Mouse (Mus musculus): ENCODE data around the gene Ascc2. TPM values are rescaled to one million over a fixed set of nuclear protein-coding genes. Genes with fewer than 3 reads are reported as not detected.

Gene Ascc2
- polyA plus RNA-seq, 1 experiment from 2014 or later: 35.9 TPM

DNA sequence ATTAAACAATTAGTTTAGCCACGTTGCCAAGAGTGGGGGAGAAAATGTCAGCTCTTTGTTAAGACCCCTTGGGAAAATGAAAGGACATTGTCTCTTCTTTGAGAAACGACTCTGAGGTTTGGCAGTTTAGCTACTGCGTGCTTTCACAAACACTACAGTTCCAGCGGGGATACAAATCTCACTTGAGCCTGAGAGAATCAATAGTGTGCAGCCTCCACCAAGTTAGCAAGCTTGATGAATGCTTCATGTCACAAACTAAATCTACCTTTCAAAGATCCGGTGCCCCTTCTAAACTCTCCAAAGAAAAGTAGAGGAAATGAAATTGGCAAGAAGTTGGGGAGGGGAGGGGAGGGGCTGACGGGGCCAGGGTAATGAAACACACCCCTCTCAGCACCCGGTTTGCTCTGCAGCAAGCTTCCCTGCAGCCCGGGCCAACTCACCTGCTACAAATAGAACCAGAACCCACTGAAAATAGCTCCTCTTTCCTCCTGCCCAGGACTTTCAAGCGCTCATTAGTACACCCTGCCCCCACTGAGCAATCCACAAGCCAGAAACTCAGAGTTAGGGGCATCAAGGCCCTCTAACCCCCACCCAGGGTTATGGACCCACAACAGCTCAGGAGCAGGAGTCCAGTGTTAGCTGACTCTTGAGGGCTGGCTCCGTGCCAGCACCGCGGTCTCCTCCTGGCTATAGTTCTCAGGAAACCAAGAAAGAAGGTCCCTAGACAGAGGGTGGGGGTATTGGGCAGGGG, 34.7 kb upstream of the Ascc2 start:
- ATAC-seq (ENCODE audit: low read depth): peak; percentile 62

DNA sequence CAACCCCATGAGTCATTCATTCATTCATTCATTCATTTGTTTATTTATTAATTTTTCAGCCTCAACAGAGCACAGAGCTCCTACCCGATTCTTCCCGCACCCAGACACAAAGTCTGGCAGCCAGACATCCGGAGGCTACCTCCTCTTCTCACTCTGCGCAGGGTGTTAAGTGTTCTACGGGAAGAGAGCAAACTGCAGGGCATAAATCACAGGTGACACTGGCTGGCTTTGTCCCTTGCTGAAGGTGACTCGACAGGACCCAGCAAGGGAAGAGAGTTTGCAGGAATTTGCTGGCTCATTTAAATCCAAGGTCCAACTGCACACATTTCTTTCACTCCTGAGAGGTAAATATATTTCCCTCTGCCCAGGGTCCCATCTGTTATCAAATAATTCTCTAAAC, 33.1 kb upstream of the Ascc2 start:
- H3K27ac ChIP-seq (ENCODE audit: low read length): peak overlapping the region; percentile 8; the same call in 1 of the 2 replicates
- ATAC-seq (ENCODE audit: low read depth): no peak

More for the DNA sequence above, 34.7 kb upstream of the Ascc2 start:
- H3K9ac ChIP-seq (ENCODE audit: low read length): 0 out of 2 replicates have a peak overlapping the region, but pooled peaks have one; percentile 5
- WGBS: 23% methylated on average over 12 of the region's 12 CpGs
- H3K4me2 ChIP-seq (ENCODE audit: low read depth, low read length): peak overlapping the region; percentile 43
- peak overlapping the region; percentile 17; the same call in 1 of the 2 replicates for H3K4me3 ChIP-seq (ENCODE audit: low read length)
- H3K4me1 ChIP-seq (replicated peaks; ENCODE audit: control insufficient read depth, insufficient read depth, low read length): peaks cover 12% of the 10 kb centered on the region; the same call in 1 of the 2 replicates
- H3K27ac ChIP-seq (ENCODE audit: low read length): no peak overlapping the region
- no peaks in the 10 kb centered on the region for H3K36me3 ChIP-seq (ENCODE audit: control insufficient read depth, insufficient read depth, low read length)
- H3K27me3 ChIP-seq (ENCODE audit: control insufficient read depth, insufficient read depth, low read depth, low read length): no peaks in the 10 kb centered on the region
- H3K9me3 ChIP-seq (ENCODE audit: control insufficient read depth, low read length): no peaks in the 10 kb centered on the region

DNA sequence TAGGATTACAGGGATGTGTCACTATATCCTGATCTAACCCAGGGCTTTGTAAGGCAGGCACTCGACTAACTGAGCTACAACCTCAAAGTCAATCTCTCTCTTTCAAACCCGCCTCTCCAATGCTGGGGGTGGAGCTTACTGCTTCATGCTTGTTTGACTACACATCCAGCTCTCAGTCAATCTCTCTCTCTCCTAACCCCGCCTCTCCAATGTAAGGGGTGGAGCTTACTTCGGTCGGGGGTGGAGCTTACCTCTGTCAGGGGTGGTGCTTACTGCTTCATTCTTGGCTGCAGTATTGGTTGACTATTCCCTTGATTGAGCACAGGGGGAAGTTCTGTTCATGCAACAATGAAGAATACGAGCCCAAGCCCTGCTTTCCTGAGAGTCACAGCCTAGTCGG, 32.1 kb upstream of the Ascc2 start:
- Histone ChIP-seq H3K27ac (ENCODE audit: low read length) (no peak overlapping the region), H3K4me2 (ENCODE audit: low read depth, low read length) (no peak overlapping the region), H3K4me1 (replicated peaks; ENCODE audit: control insufficient read depth, insufficient read depth, low read length) (peaks cover 12% of the 10 kb centered on the region; the same call in 1 of the 2 replicates), H3K36me3 (ENCODE audit: control insufficient read depth, insufficient read depth, low read length) (no peaks in the 10 kb centered on the region), H3K4me3 (ENCODE audit: low read length) (no peak overlapping the region), H3K9me3 (ENCODE audit: control insufficient read depth, low read length) (no peaks in the 10 kb centered on the region), H3K9ac (ENCODE audit: low read length) (no peak overlapping the region), H3K27me3 (ENCODE audit: control insufficient read depth, insufficient read depth, low read depth, low read length) (no peaks in the 10 kb centered on the region)
- peak; percentile 47; the same call in 1 of the 2 replicates for ATAC-seq (ENCODE audit: low read depth)
- 43% methylated on average over 7 of the region's 7 CpGs for WGBS

More for the DNA sequence above, 33.1 kb upstream of the Ascc2 start:
- Histone ChIP-seq H3K36me3 (ENCODE audit: control insufficient read depth, insufficient read depth, low read length) (no peaks in the 10 kb centered on the region), H3K9me3 (ENCODE audit: control insufficient read depth, low read length) (no peaks in the 10 kb centered on the region), H3K4me2 (ENCODE audit: low read depth, low read length) (no peak overlapping the region), H3K4me3 (ENCODE audit: low read length) (no peak overlapping the region), H3K27me3 (ENCODE audit: control insufficient read depth, insufficient read depth, low read depth, low read length) (no peaks in the 10 kb centered on the region), H3K4me1 (replicated peaks; ENCODE audit: control insufficient read depth, insufficient read depth, low read length) (peaks cover 12% of the 10 kb centered on the region; the same call in 1 of the 2 replicates), H3K9ac (ENCODE audit: low read length) (no peak overlapping the region)
- 8% methylated on average over 6 of the region's 6 CpGs for WGBS

DNA sequence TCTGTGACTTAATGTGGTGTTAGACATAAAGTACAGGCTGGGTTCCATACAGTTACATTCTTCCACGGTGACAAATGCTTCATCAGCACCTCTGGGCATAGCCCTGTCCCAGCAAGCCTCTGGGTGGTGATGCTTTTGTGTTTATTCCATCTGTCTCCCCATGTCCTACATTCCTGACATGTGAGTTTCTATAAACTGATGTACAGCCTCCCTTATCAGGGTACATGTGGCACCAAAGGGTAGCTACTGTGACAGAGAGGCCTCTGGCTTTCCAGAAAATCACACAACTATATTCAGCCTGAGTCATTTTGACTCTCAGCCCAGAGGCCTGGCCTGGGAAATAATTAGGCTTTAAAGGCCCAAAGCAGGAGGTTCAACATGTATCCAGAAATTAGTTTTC, 31.0 kb upstream of the Ascc2 start:
- 56% methylated on average over 1 of the region's 1 CpGs for WGBS
- H3K27ac ChIP-seq (ENCODE audit: low read length): no peak overlapping the region

DNA sequence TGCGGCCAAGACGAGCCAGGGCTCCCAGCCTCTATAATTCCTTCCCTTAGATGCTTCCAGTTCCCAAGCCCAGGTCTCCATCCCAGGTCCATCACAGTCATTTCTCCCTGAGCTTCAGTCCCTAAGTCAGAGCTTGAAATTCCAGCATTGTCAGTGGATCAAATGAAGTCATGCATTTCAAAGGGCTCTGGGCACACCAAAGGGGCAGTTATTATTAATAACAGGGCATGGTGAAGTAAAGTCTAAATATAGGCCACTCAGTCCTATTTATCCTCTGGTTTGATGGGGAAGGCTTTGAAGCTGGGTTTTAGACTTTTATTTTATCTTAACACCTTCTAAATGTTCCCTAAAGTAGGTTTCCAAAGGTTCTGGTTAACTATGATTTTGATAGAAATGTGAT, 25.6 kb upstream of the Ascc2 start:
- no peaks in the 10 kb centered on the region for H3K9me3 ChIP-seq (ENCODE audit: control insufficient read depth, low read length)
- WGBS: 66% methylated on average over 2 of the region's 2 CpGs
- ATAC-seq (ENCODE audit: low read depth): no peak
- H3K27me3 ChIP-seq (ENCODE audit: control insufficient read depth, insufficient read depth, low read depth, low read length): no peaks in the 10 kb centered on the region
- H3K27ac ChIP-seq (ENCODE audit: low read length): no peak overlapping the region
- no peak overlapping the region for H3K9ac ChIP-seq (ENCODE audit: low read length)
- no peaks in the 10 kb centered on the region for H3K36me3 ChIP-seq (ENCODE audit: control insufficient read depth, insufficient read depth, low read length)
- no peak overlapping the region for H3K4me3 ChIP-seq (ENCODE audit: low read length)
- no peak overlapping the region for H3K4me2 ChIP-seq (ENCODE audit: low read depth, low read length)
- no peaks in the 10 kb centered on the region for H3K4me1 ChIP-seq (replicated peaks; ENCODE audit: control insufficient read depth, insufficient read depth, low read length)

More for the DNA sequence above, 31.0 kb upstream of the Ascc2 start:
- H3K4me3 ChIP-seq (ENCODE audit: low read length): no peak overlapping the region
- no peaks in the 10 kb centered on the region for H3K9me3 ChIP-seq (ENCODE audit: control insufficient read depth, low read length)
- H3K27me3 ChIP-seq (ENCODE audit: control insufficient read depth, insufficient read depth, low read depth, low read length): no peaks in the 10 kb centered on the region
- H3K4me1 ChIP-seq (replicated peaks; ENCODE audit: control insufficient read depth, insufficient read depth, low read length): peaks cover 12% of the 10 kb centered on the region; the same call in 1 of the 2 replicates
- H3K36me3 ChIP-seq (ENCODE audit: control insufficient read depth, insufficient read depth, low read length): no peaks in the 10 kb centered on the region
- ATAC-seq (ENCODE audit: low read depth): no peak
- H3K9ac ChIP-seq (ENCODE audit: low read length): no peak overlapping the region
- no peak overlapping the region for H3K4me2 ChIP-seq (ENCODE audit: low read depth, low read length)

DNA sequence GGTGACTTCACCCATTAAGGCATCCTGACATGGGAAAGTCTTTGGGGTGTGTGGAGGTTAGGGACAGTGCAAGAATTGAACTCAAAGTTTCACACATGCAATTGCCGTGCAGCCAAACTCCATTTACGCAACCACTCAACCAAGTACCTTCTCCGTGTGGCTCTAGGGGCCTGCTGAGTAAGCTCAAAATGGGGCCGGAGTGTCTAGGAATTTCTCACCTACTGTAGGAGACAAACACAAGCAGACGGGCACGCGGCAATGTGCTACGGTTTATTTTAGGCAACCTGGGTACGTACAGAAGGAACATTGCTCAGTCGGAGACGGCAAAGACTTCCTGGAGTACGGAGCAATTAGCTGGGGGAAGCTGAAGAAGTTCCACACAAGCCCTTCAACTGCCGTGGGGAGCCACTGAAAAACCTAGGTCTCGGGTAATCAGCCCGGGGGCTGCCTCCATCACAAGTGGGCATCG, 17.5 kb upstream of the Ascc2 start, which contains the start of gene Gm11032:
Gene Gm11032 (plus strand): TSS at position 51 of the 469 bp plus-strand sequence.
- Histone ChIP-seq H3K4me2 (ENCODE audit: low read depth, low read length) (no peak within 1 kb of the TSS), H3K36me3 (ENCODE audit: control insufficient read depth, insufficient read depth, low read length) (no peaks in the 10 kb centered on the region), H3K4me1 (replicated peaks; ENCODE audit: control insufficient read depth, insufficient read depth, low read length) (no peaks in the 10 kb centered on the region), H3K4me3 (ENCODE audit: low read length) (no peak within 1 kb of the TSS), H3K9ac (ENCODE audit: low read length) (no peak within 1 kb of the TSS), H3K27me3 (ENCODE audit: control insufficient read depth, insufficient read depth, low read depth, low read length) (no peaks in the 10 kb centered on the region), H3K27ac (ENCODE audit: low read length) (no peak within 1 kb of the TSS), H3K9me3 (ENCODE audit: control insufficient read depth, low read length) (no peaks in the 10 kb centered on the region)
- 51% methylated on average over 16 of the region's 16 CpGs for WGBS
- ATAC-seq (ENCODE audit: low read depth): no peak; the same call in 1 of the 2 replicates

DNA sequence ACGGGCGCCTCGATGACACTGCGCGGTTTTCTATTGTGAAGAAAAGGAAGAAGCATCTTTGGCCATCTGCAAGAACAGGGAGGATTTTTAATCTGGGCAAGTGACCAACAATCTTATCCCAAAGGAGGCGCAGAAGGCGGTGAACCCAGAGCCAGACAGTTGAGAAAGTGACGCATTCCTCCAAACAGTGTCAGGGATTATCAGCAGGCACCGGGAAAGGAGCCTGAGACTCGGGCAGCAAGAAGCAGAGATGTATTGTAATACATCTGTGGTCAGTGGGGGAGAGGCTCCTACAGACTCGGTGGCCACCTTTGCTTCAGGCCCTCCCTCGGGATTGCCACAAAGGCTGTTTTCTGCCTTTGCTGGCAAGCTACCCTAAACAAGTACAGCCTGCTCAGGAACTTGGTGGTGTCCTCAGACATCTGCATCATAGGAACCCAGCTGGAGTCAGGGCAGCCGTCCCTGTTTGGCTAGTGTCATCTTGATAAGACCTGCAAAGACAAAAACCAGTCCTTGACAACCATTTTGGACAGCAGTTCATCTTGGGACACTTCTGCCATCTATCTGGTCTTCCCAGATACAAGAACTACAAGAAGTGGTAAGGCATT, 16.9 kb upstream of the Ascc2 start:
- Histone ChIP-seq H3K4me3 (ENCODE audit: low read length) (no peak overlapping the region), H3K9ac (ENCODE audit: low read length) (no peak overlapping the region), H3K9me3 (ENCODE audit: control insufficient read depth, low read length) (no peaks in the 10 kb centered on the region), H3K27ac (ENCODE audit: low read length) (no peak overlapping the region), H3K4me1 (replicated peaks; ENCODE audit: control insufficient read depth, insufficient read depth, low read length) (no peaks in the 10 kb centered on the region), H3K36me3 (ENCODE audit: control insufficient read depth, insufficient read depth, low read length) (no peaks in the 10 kb centered on the region), H3K4me2 (ENCODE audit: low read depth, low read length) (no peak overlapping the region), H3K27me3 (ENCODE audit: control insufficient read depth, insufficient read depth, low read depth, low read length) (no peaks in the 10 kb centered on the region)
- WGBS: 36% methylated on average over 13 of the region's 13 CpGs
- ATAC-seq (ENCODE audit: low read depth): peak; percentile 28; the same call in 1 of the 2 replicates

DNA sequence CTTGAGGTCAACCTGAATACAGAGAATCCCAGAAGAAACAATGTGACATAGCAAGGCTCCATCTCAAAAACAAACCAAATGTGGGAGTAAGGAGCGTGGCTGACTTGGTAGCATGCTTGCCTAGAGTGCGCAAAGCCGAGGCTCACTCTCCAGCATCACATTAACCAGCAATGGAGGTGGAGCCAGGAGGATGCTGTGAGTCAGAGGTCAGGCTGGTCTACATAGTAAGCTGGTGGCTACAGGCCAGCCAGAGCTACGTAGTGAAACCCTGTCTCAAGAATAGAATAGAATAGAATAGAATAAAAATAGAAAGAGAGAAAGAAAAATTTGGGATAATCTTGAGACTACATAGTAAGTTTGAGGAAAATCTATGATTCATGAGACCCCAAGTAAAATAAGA, 15.7 kb upstream of the Ascc2 start:
- Histone ChIP-seq H3K4me1 (replicated peaks; ENCODE audit: control insufficient read depth, insufficient read depth, low read length) (no peaks in the 10 kb centered on the region), H3K9ac (ENCODE audit: low read length) (no peak overlapping the region), H3K9me3 (ENCODE audit: control insufficient read depth, low read length) (no peaks in the 10 kb centered on the region), H3K4me2 (ENCODE audit: low read depth, low read length) (no peak overlapping the region), H3K27ac (ENCODE audit: low read length) (no peak overlapping the region), H3K4me3 (ENCODE audit: low read length) (no peak overlapping the region), H3K36me3 (ENCODE audit: control insufficient read depth, insufficient read depth, low read length) (no peaks in the 10 kb centered on the region), H3K27me3 (ENCODE audit: control insufficient read depth, insufficient read depth, low read depth, low read length) (no peaks in the 10 kb centered on the region)
- 58% methylated on average over 4 of the region's 4 CpGs for WGBS
- no peak for ATAC-seq (ENCODE audit: low read depth)

DNA sequence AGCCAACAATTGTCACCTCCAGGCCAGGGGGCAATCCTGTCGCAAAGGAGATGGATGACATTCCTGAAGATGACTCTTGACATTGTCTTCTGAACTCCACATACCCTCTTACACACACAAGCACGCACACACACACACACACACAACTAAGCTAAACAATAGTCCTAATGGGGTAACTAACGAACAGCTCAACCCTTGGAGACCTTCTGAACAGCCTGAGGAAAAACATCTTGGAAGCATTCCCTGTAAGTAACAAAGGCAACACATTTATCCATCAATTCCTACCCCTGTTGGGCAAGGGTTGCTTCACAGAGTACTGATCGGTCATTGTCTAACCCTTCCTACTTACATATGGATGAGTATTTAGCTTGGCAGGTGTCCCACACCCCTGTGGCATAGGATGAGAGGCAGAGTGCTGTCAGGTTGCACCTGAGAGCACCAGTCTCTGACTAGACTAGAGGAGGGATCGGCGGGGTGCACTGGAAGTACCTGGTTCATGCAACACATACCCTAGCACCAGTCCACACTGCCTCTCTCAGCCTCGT, 15.0 kb upstream of the Ascc2 start:
- 47% methylated on average over 7 of the region's 7 CpGs for WGBS
- no peaks in the 10 kb centered on the region for H3K4me1 ChIP-seq (replicated peaks; ENCODE audit: control insufficient read depth, insufficient read depth, low read length)
- no peaks in the 10 kb centered on the region for H3K27me3 ChIP-seq (ENCODE audit: control insufficient read depth, insufficient read depth, low read depth, low read length)
- H3K27ac ChIP-seq (ENCODE audit: low read length): no peak overlapping the region
- no peak overlapping the region for H3K4me3 ChIP-seq (ENCODE audit: low read length)
- H3K9ac ChIP-seq (ENCODE audit: low read length): no peak overlapping the region
- ATAC-seq (ENCODE audit: low read depth): 0 out of 2 replicates have a peak, but pooled peaks have one; percentile 28
- no peak overlapping the region for H3K4me2 ChIP-seq (ENCODE audit: low read depth, low read length)
- H3K9me3 ChIP-seq (ENCODE audit: control insufficient read depth, low read length): no peaks in the 10 kb centered on the region
- no peaks in the 10 kb centered on the region for H3K36me3 ChIP-seq (ENCODE audit: control insufficient read depth, insufficient read depth, low read length)
